ENCODE assay signal across 7 mouse cellular contexts in the genomic region with DNA sequence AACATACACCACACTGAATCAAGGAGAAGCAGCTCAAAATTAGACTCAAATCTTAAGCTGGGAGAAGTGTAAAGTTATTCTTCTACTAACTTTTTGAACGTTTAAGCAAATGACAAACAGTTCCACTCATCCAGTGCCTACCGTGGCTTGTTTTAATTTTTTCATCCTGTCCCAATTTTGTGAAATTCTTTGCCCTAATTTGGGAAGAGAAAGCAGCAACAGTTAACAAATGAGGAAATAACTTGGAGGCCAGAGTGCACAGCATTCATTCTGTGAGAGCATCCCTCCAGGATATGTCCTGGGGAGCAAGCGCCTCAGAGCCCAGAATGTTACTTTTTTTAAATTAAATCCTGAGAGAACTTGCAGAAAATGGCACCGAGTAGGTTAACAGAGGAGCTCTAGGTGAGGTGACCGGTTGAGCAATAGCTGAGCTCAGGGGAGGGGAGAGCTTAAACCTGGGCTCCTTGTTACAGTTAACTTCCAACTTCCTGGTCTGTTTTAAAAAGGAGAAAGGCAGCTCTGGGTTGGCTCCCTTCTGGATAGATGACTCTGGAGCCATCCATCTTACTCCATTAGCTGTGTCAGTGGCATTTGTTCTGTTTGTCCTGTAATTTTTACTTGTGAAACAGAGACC. TPM values are rescaled to one million over a fixed set of nuclear protein-coding genes. Genes with fewer than 3 reads are reported as not detected.
A peak's percentile ranks its signal among the peaks of the same experiment; 100 is the strongest.
DNase-seq lines count a peak whose midpoint lies in the region; ATAC-seq lines count a peak whose summit lies in the region.

No protein-coding gene starts in this region.

- H3K36me3 ChIP-seq in forebrain, embryonic 15.5 days = peaks cover 31% of the 10 kb centered on the region
- H3K36me3 ChIP-seq in liver, embryonic 15.5 days (replicated peaks) = peaks cover 36% of the 10 kb centered on the region

- H3K9ac ChIP-seq in forebrain, embryonic 15.5 days (replicated peaks) = peak overlapping the region; percentile 78; the same call in 1 of the 2 replicates
- H3K9ac ChIP-seq in liver, embryonic 15.5 days = peak overlapping the region; percentile 91

- H3K27ac ChIP-seq in forebrain, embryonic 15.5 days (replicated peaks) = no peak overlapping the region
- H3K27ac ChIP-seq in liver, embryonic 15.5 days (replicated peaks) = peak overlapping the region; percentile 85; the same call in 1 of the 2 replicates

- intact Hi-C loops in left cerebral cortex, postnatal 36 days (cut with DNase I) = no loop called here

- no peaks in the 10 kb centered on the region for H3K9me3 ChIP-seq in forebrain, embryonic 15.5 days
- H3K9me3 ChIP-seq in liver, embryonic 15.5 days (replicated peaks) = no peaks in the 10 kb centered on the region

- H3K4me3 ChIP-seq in forebrain, embryonic 15.5 days = peak overlapping the region; percentile 74; the same call in 1 of the 2 replicates
- peak overlapping the region; percentile 86 for H3K4me3 ChIP-seq in liver, embryonic 15.5 days (replicated peaks)

- 77% methylated on average over 5 of the region's 5 CpGs for WGBS in forebrain, embryonic 15.5 days
- 29% methylated on average over 5 of the region's 5 CpGs for WGBS in liver, embryonic 15.5 days (ENCODE audit: insufficient replicate concordance)

- ATAC-seq in forebrain, embryonic 15.5 days (replicated peaks) = no peak
- no peak for ATAC-seq in liver, embryonic 15.5 days (ENCODE audit: insufficient read depth)

- H3K4me1 ChIP-seq in forebrain, embryonic 15.5 days = peaks cover 26% of the 10 kb centered on the region
- H3K4me1 ChIP-seq in liver, embryonic 15.5 days (replicated peaks) = peaks cover 27% of the 10 kb centered on the region

- H3K27me3 ChIP-seq in forebrain, embryonic 15.5 days = no peaks in the 10 kb centered on the region
- no peaks in the 10 kb centered on the region for H3K27me3 ChIP-seq in liver, embryonic 15.5 days

- peak overlapping the region; percentile 73 for H3K4me2 ChIP-seq in forebrain, embryonic 15.5 days (replicated peaks)
- peak overlapping the region; percentile 79 for H3K4me2 ChIP-seq in liver, embryonic 15.5 days

- DNase-seq in 3T3-L1 (ENCODE audit: low read depth, low spot score) (peak; percentile 27), 416B (ENCODE audit: low read depth) (peak; percentile 27), MN1 (ENCODE audit: low spot score) (no peak)
- no peak for DNase-seq in left cerebral cortex, postnatal 36 days (ENCODE audit: low spot score in 2 of 2)
- DNase-seq in right cerebral cortex, postnatal 25 days = no peak

RNA-seq across cellular contexts. Expression of a gene that starts 1.8 kb away (rescaled TPM):
- 55.1 and 55.8 TPM in 2 replicates for polyA plus RNA-seq in forebrain, embryonic 15.5 days (2015; fragmentation: Nextera tagmentation; extraction: Ambion mirVana)
- polyA plus RNA-seq in liver, embryonic 15.5 days (2015; fragmentation: Nextera tagmentation; extraction: Ambion mirVana) = 85.3 and 87.6 TPM in 2 replicates
- 10 to 100 TPM; 67.7 to 69.8 TPM for total RNA-seq in left cerebral cortex, postnatal 36 days (2021)

RNA-seq across cellular contexts. Expression of a gene that starts 27.6 kb away (rescaled TPM):
- polyA plus RNA-seq in forebrain, embryonic 15.5 days (2015; fragmentation: Nextera tagmentation; extraction: Ambion mirVana) = 0.42 and 0.43 TPM in 2 replicates
- not detected in 2 replicates for polyA plus RNA-seq in liver, embryonic 15.5 days (2015; fragmentation: Nextera tagmentation; extraction: Ambion mirVana)
- under 1 TPM in 1 of 2 experiments, not detected in 1; 0.30 TPM for total RNA-seq in left cerebral cortex, postnatal 36 days (2021)

RNA-seq across cellular contexts. Expression of a gene that starts 30.1 kb away (rescaled TPM):
- polyA plus RNA-seq in forebrain, embryonic 15.5 days (2015; fragmentation: Nextera tagmentation; extraction: Ambion mirVana) = 34.2 and 36.1 TPM in 2 replicates
- polyA plus RNA-seq in liver, embryonic 15.5 days (2015; fragmentation: Nextera tagmentation; extraction: Ambion mirVana) = 1.3 TPM in 2 replicates
- 10 to 100 TPM; 60.1 to 62.5 TPM for total RNA-seq in left cerebral cortex, postnatal 36 days (2021)

Comparison
In these comparisons a context has a peak if more than half of its experiments do, and no peak if none do; other contexts are left out.
1. DNase-seq: peak in 3T3-L1 (single experiment) and 416B (single experiment); none in left cerebral cortex, postnatal 36 days (0 of 2), right cerebral cortex, postnatal 25 days (single experiment) and MN1 (single experiment).
2. RNA of a gene that starts 30.1 kb away (polyA plus RNA-seq): 34.2 to 36.1 TPM in forebrain, embryonic 15.5 days; 1.3 TPM in liver, embryonic 15.5 days; every median in the first group is over 10 times any median in the second.